ENCODE assay signal across 12 mouse cellular contexts in the genomic region with DNA sequence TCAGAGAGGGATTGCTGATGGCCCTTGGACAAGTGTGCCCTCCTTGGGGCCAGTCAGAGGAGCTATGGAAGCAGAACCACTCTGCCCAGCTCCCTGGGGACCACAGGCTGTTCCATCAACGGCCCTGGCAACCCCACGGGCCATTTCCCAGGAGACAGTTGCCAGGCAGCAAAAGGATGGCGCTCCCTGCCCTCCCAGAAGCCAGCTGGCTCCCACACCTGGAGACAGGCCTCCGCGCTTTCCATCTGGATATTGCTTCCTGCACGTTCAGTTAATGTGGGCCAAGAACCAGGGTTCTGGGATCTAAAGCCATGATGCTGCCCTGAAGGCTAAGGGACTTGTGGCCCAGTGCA. TPM values are rescaled to one million over a fixed set of nuclear protein-coding genes. Genes with fewer than 3 reads are reported as not detected.
DNase-seq lines count a peak whose midpoint lies in the region; ATAC-seq lines count a peak whose summit lies in the region.
"Had no signal": no experiment of that assay in that cellular context is flagged by ENCODE, and none has a peak within 500 bp of the region (broad histone marks: within the 10 kb centered on the region; RNA-seq: fewer than 3 reads in every experiment).

No protein-coding gene starts in this region.

- intact Hi-C loops in heart, postnatal 10 days (cut with DNase I), result no loop called here

- H3K27me3 ChIP-seq in heart, embryonic 15.5 days, result no peaks in the 10 kb centered on the region
- no peaks in the 10 kb centered on the region for H3K27me3 ChIP-seq in lung, embryonic 16.5 days (ENCODE audit: control insufficient read depth, insufficient read depth, low read depth, low read length)
- no peaks in the 10 kb centered on the region for H3K27me3 ChIP-seq in hindbrain, embryonic 14.5 days (ENCODE audit: control insufficient read depth, insufficient read depth, low read length)
- no peaks in the 10 kb centered on the region for H3K27me3 ChIP-seq in midbrain, embryonic 16.5 days (ENCODE audit: control insufficient read depth, insufficient read depth, low read depth, low read length)

- no peak overlapping the region for H3K9ac ChIP-seq in heart, embryonic 15.5 days
- no peak overlapping the region for H3K9ac ChIP-seq in lung, embryonic 16.5 days (ENCODE audit: low read length)
- no peak overlapping the region for H3K9ac ChIP-seq in hindbrain, embryonic 14.5 days
- no peak overlapping the region for H3K9ac ChIP-seq in midbrain, embryonic 16.5 days (ENCODE audit: low read depth, low read length)

- no peaks in the 10 kb centered on the region for H3K9me3 ChIP-seq in heart, embryonic 15.5 days (replicated peaks)
- H3K9me3 ChIP-seq in lung, embryonic 16.5 days (ENCODE audit: control insufficient read depth, low read length), result no peaks in the 10 kb centered on the region
- no peaks in the 10 kb centered on the region for H3K9me3 ChIP-seq in hindbrain, embryonic 14.5 days (ENCODE audit: control insufficient read depth, low read length)
- H3K9me3 ChIP-seq in midbrain, embryonic 16.5 days (replicated peaks; ENCODE audit: control insufficient read depth, low read length, poor library complexity, severe bottlenecking), result no peaks in the 10 kb centered on the region

- 91% methylated on average over 6 of the region's 6 CpGs for WGBS in heart, embryonic 15.5 days
- WGBS in lung, embryonic 16.5 days, result 87% methylated on average over 6 of the region's 6 CpGs
- WGBS in hindbrain, embryonic 14.5 days, result 51% methylated on average over 6 of the region's 6 CpGs
- WGBS in midbrain, embryonic 16.5 days, result 61% methylated on average over 6 of the region's 6 CpGs

- DNase-seq in heart, postnatal 10 days, result no peak
- no peak for DNase-seq in lung, postnatal 10 days
- peak; percentile 51 for DNase-seq in hindbrain, embryonic 14.5 days (ENCODE audit: low spot score)
- no peak for DNase-seq in left cerebral cortex, adult 18-20 months (ENCODE audit: low spot score in 2 of 2)
- DNase-seq: adrenal gland, adult 2 months; heart, postnatal 4 days; lung, adult 2 months had no signal

- 0 out of 2 replicates have a peak overlapping the region, but pooled peaks have one; percentile 46 for H3K27ac ChIP-seq in heart, embryonic 15.5 days
- peak overlapping the region; percentile 21; the same call in 1 of the 2 replicates for H3K27ac ChIP-seq in lung, embryonic 16.5 days (ENCODE audit: low read length)
- H3K27ac ChIP-seq in hindbrain, embryonic 14.5 days, result peak overlapping the region; percentile 20; the same call in 1 of the 2 replicates
- H3K27ac ChIP-seq in midbrain, embryonic 16.5 days (ENCODE audit: low read length), result peak overlapping the region; percentile 38; the same call in 1 of the 2 replicates

- H3K4me1 ChIP-seq in heart, embryonic 15.5 days (replicated peaks), result peaks cover 32% of the 10 kb centered on the region
- H3K4me1 ChIP-seq in lung, embryonic 16.5 days (replicated peaks; ENCODE audit: control insufficient read depth, insufficient read depth, low read length), result peaks cover 18% of the 10 kb centered on the region
- peaks cover 28% of the 10 kb centered on the region for H3K4me1 ChIP-seq in hindbrain, embryonic 14.5 days (replicated peaks; ENCODE audit: control insufficient read depth, insufficient read depth, low read length)
- H3K4me1 ChIP-seq in midbrain, embryonic 16.5 days (ENCODE audit: control insufficient read depth, insufficient read depth, low read length), result peaks cover 23% of the 10 kb centered on the region; the same call in 1 of the 2 replicates

- H3K36me3 ChIP-seq in heart, embryonic 15.5 days, result peaks cover 39% of the 10 kb centered on the region
- peaks cover 26% of the 10 kb centered on the region for H3K36me3 ChIP-seq in lung, embryonic 16.5 days (ENCODE audit: control insufficient read depth, insufficient read depth, low read length)
- peaks cover 64% of the 10 kb centered on the region for H3K36me3 ChIP-seq in hindbrain, embryonic 14.5 days (replicated peaks; ENCODE audit: control insufficient read depth, insufficient read depth)
- H3K36me3 ChIP-seq in midbrain, embryonic 16.5 days (ENCODE audit: control insufficient read depth, insufficient read depth, low read length), result peaks cover 32% of the 10 kb centered on the region; the same call in 1 of the 2 replicates

- no peak for ATAC-seq in heart, embryonic 15.5 days (replicated peaks; ENCODE audit: insufficient number of reproducible peaks, insufficient read depth, low FRiP score, low read depth)
- ATAC-seq in lung, embryonic 16.5 days (ENCODE audit: low read depth), result no peak
- ATAC-seq in hindbrain, embryonic 14.5 days (ENCODE audit: low FRiP score), result 0 out of 2 replicates have a peak, but pooled peaks have one; percentile 6
- ATAC-seq in midbrain, embryonic 16.5 days, result no peak
- no peak for ATAC-seq in granulocyte monocyte progenitor cell, adult 5-6 weeks (replicated peaks; ENCODE audit: poor library complexity, severe bottlenecking)

- H3K4me3 ChIP-seq in heart, embryonic 15.5 days, result no peak overlapping the region
- no peak overlapping the region for H3K4me3 ChIP-seq in lung, embryonic 16.5 days (ENCODE audit: low read length)
- no peak overlapping the region for H3K4me3 ChIP-seq in hindbrain, embryonic 14.5 days (replicated peaks; ENCODE audit: low read length)
- no peak overlapping the region for H3K4me3 ChIP-seq in midbrain, embryonic 16.5 days (ENCODE audit: low read depth, low read length)
- H3K4me3 ChIP-seq: erythroblast, embryonic 14.5 days had no signal

- no peak overlapping the region for H3K4me2 ChIP-seq in heart, embryonic 15.5 days
- H3K4me2 ChIP-seq in lung, embryonic 16.5 days (ENCODE audit: low read depth, low read length), result no peak overlapping the region
- H3K4me2 ChIP-seq in hindbrain, embryonic 14.5 days (replicated peaks), result no peak overlapping the region
- H3K4me2 ChIP-seq in midbrain, embryonic 16.5 days (ENCODE audit: low read length), result no peak overlapping the region

RNA-seq across cellular contexts. Expression of a gene that starts 11.8 kb away (rescaled TPM):
- polyA plus RNA-seq in heart, embryonic 15.5 days (2015; fragmentation: Nextera tagmentation; extraction: Ambion mirVana), result 20.3 and 28.9 TPM in 2 replicates
- total RNA-seq in heart, postnatal 10 days (2021), result 10 to 100 TPM; 58.4 to 61.4 TPM
- 27.9 and 29.4 TPM in 2 replicates for polyA plus RNA-seq in lung, embryonic 16.5 days (2015; fragmentation: Nextera tagmentation; extraction: Ambion mirVana)
- polyA plus RNA-seq in hindbrain, embryonic 14.5 days (2014; fragmentation: Nextera tagmentation; extraction: Ambion mirVana), result 95.0 and 98.9 TPM in 2 replicates
- 56.0 and 61.5 TPM in 2 replicates for polyA plus RNA-seq in midbrain, embryonic 16.5 days (2015; fragmentation: Nextera tagmentation; extraction: Ambion mirVana)
- total RNA-seq in granulocyte monocyte progenitor cell, adult 5-6 weeks (2014; fragmentation: Nextera tagmentation), result 42.0 and 47.9 TPM in 2 replicates
- total RNA-seq in granulocyte monocyte progenitor cell, adult 5-6 weeks (2017), result 8.7 and 9.2 TPM in 2 replicates
- 100 to 1,000 TPM; 202 to 209 TPM for total RNA-seq in left cerebral cortex, adult 18-20 months (2021)

RNA-seq across cellular contexts. Expression of a gene that starts 29.9 kb away (rescaled TPM):
- polyA plus RNA-seq in heart, embryonic 15.5 days (2015; fragmentation: Nextera tagmentation; extraction: Ambion mirVana), result 5.0 and 7.9 TPM in 2 replicates
- 10 to 100 TPM; 14.1 to 15.7 TPM for total RNA-seq in heart, postnatal 10 days (2021)
- polyA plus RNA-seq in lung, embryonic 16.5 days (2015; fragmentation: Nextera tagmentation; extraction: Ambion mirVana), result 24.9 and 25.8 TPM in 2 replicates
- 25.7 and 30.1 TPM in 2 replicates for polyA plus RNA-seq in hindbrain, embryonic 14.5 days (2014; fragmentation: Nextera tagmentation; extraction: Ambion mirVana)
- polyA plus RNA-seq in midbrain, embryonic 16.5 days (2015; fragmentation: Nextera tagmentation; extraction: Ambion mirVana), result 18.4 and 23.1 TPM in 2 replicates
- 8.2 and 9.9 TPM in 2 replicates for total RNA-seq in granulocyte monocyte progenitor cell, adult 5-6 weeks (2014; fragmentation: Nextera tagmentation)
- 1.9 and 14.6 TPM in 2 replicates for total RNA-seq in granulocyte monocyte progenitor cell, adult 5-6 weeks (2017)
- total RNA-seq in left cerebral cortex, adult 18-20 months (2021), result 10 to 100 TPM; 17.0 to 17.1 TPM
